ENCODE assay signal across 20 mouse cellular contexts in genomic region chr13:81072214-81072613, GRCm38 (mm10).
"Had no signal": no experiment of that assay in that cellular context is flagged by ENCODE, and none has a peak within 500 bp of the region (broad histone marks: within the 10 kb centered on the region; RNA-seq: fewer than 3 reads in every experiment).

No protein-coding gene starts in this region.

- H3K9me3 ChIP-seq: limb, embryonic 10.5 days; midbrain, embryonic 13.5 days; neural tube, embryonic 12.5 days; neural tube, embryonic 15.5 days had no signal

- H3K4me1 ChIP-seq: limb, embryonic 10.5 days; limb, embryonic 13.5 days; midbrain, embryonic 13.5 days; neural tube, embryonic 12.5 days; neural tube, embryonic 15.5 days had no signal

- H3K27me3 ChIP-seq: limb, embryonic 13.5 days; midbrain, embryonic 13.5 days; neural tube, embryonic 12.5 days; neural tube, embryonic 15.5 days had no signal

- DNase-seq: kidney, adult 18-20 months; kidney, adult 9 months; kidney, postnatal 14 days; kidney, postnatal 4 days; liver; liver, postnatal 0 days; lung, embryonic 14.5 days; lung, postnatal 36 days; right cerebral cortex, adult 18-20 months; right cerebral cortex, postnatal 14 days; spleen, adult 18-20 months; thymus, adult 18-20 months; thymus, postnatal 36 days had no signal

- H3K4me2 ChIP-seq: limb, embryonic 13.5 days; lung, embryonic 14.5 days; midbrain, embryonic 13.5 days; neural tube, embryonic 12.5 days; neural tube, embryonic 15.5 days had no signal

- H3K4me3 ChIP-seq: limb, embryonic 10.5 days; limb, embryonic 13.5 days; midbrain, embryonic 13.5 days; neural tube, embryonic 12.5 days; neural tube, embryonic 15.5 days had no signal

- H3K9ac ChIP-seq: limb, embryonic 13.5 days; liver, embryonic 14.5 days; liver, postnatal 0 days; lung, embryonic 14.5 days; midbrain, embryonic 13.5 days; neural tube, embryonic 12.5 days; neural tube, embryonic 15.5 days had no signal

- H3K36me3 ChIP-seq: limb, embryonic 10.5 days; limb, embryonic 13.5 days; midbrain, embryonic 13.5 days; neural tube, embryonic 12.5 days; neural tube, embryonic 15.5 days had no signal

- ATAC-seq: liver, postnatal 0 days; lung, postnatal 0 days; midbrain, embryonic 13.5 days had no signal

- H3K27ac ChIP-seq: limb, embryonic 10.5 days; limb, embryonic 13.5 days; liver, embryonic 14.5 days; midbrain, embryonic 13.5 days; neural tube, embryonic 12.5 days; neural tube, embryonic 15.5 days had no signal
